Mouse (Mus musculus): ENCODE measurements around the gene Rlbp1.

The Rlbp1 gene

GRCm38 (mm10) chr7:79375594-79375993, 11.3 kb downstream of the Rlbp1 start:
- DNase-seq: no peak

- DNase-seq: no peak
These were observed 12.8 kb downstream of the Rlbp1 start for GRCm38 (mm10) chr7:79374017-79374416.

GRCm38 (mm10) chr7:79371321-79371879, 15.4 kb downstream of the Rlbp1 start:
- peak; percentile 89 for DNase-seq

GRCm38 (mm10) chr7:79369416-79369815, 17.4 kb downstream of the Rlbp1 start:
- DNase-seq: no peak

GRCm38 (mm10) chr7:79368664-79369063, 18.2 kb downstream of the Rlbp1 start:
- no peak for DNase-seq

- DNase-seq: no peak
These were observed 23.3 kb downstream of the Rlbp1 start for GRCm38 (mm10) chr7:79363370-79364043.

- no peak for DNase-seq
These were observed 24.0 kb downstream of the Rlbp1 start for GRCm38 (mm10) chr7:79362830-79363229.

GRCm38 (mm10) chr7:79362208-79362607, 24.6 kb downstream of the Rlbp1 start:
- DNase-seq: no peak

- DNase-seq: no peak
These were observed 26.8 kb downstream of the Rlbp1 start for GRCm38 (mm10) chr7:79360056-79360455.

- DNase-seq: no peak
These were observed 27.7 kb downstream of the Rlbp1 start for GRCm38 (mm10) chr7:79359183-79359435.

- DNase-seq: peak; percentile 18
These were observed 28.3 kb downstream of the Rlbp1 start for GRCm38 (mm10) chr7:79358350-79359182.

- DNase-seq: peak; percentile 86
These were observed 37.0 kb downstream of the Rlbp1 start for GRCm38 (mm10) chr7:79349738-79350386.

- no peak for DNase-seq
These were observed 38.0 kb downstream of the Rlbp1 start for GRCm38 (mm10) chr7:79348816-79349215.

- no peak for DNase-seq
These were observed 39.6 kb downstream of the Rlbp1 start for GRCm38 (mm10) chr7:79347108-79347813.

- DNase-seq: no peak
These were observed 40.2 kb downstream of the Rlbp1 start for GRCm38 (mm10) chr7:79346555-79347075.

GRCm38 (mm10) chr7:79345902-79346301, 40.9 kb downstream of the Rlbp1 start:
- DNase-seq: peak; percentile 66

GRCm38 (mm10) chr7:79336362-79336910, 50.4 kb downstream of the Rlbp1 start:
- DNase-seq: no peak

GRCm38 (mm10) chr7:79333419-79333818, 53.4 kb downstream of the Rlbp1 start:
- no peak for DNase-seq

- DNase-seq: no peak
These were observed 55.7 kb downstream of the Rlbp1 start for GRCm38 (mm10) chr7:79331197-79331596.

- no peak for DNase-seq
These were observed 58.1 kb downstream of the Rlbp1 start for GRCm38 (mm10) chr7:79328769-79329168.

All from embryo, embryonic 11 days (tissue).